Comparison of ENCODE assay signal across 23 mouse cellular contexts in genomic region chr6:100107508-100107907, GRCm38 (mm10).
A peak's percentile ranks its signal among the peaks of the same experiment; 100 is the strongest.
DNase-seq lines count a peak whose midpoint lies in the region; ATAC-seq and TF ChIP-seq lines count a peak whose summit lies in the region.
"Had no signal": no experiment of that assay in that cellular context is flagged by ENCODE, and none has a peak within 500 bp of the region (broad histone marks: within the 10 kb centered on the region; RNA-seq: fewer than 3 reads in every experiment).

No protein-coding gene starts in this region.

- 18% methylated on average over 3 of the region's 3 CpGs for WGBS in heart, embryonic 10.5 days
- 12% methylated on average over 3 of the region's 3 CpGs for WGBS in heart, embryonic 14.5 days
- WGBS in kidney, postnatal 0 days, result 48% methylated on average over 3 of the region's 3 CpGs
- 46% methylated on average over 3 of the region's 3 CpGs for WGBS in kidney, embryonic 15.5 days
- WGBS in stomach, postnatal 0 days, result 72% methylated on average over 3 of the region's 3 CpGs

- TF ChIP-seq CTCF in kidney, postnatal 0 days (IDR thresholded peaks at IDR 0.05; ENCODE audit: low read depth), result no peak
- peak; percentile 27 for TF ChIP-seq CTCF in stomach, postnatal 0 days (IDR thresholded peaks at IDR 0.05; ENCODE audit: low read depth)

- intact Hi-C loops in heart, postnatal 25 days (cut with DNase I), result no loop called here

- H3K4me1 ChIP-seq in heart, embryonic 10.5 days, result peaks cover 39% of the 10 kb centered on the region
- peaks cover 24 to 35% of the 10 kb centered on the region in 2 experiments for H3K4me1 ChIP-seq in heart, embryonic 14.5 days (ENCODE audit: control insufficient read depth in 2 of 2, insufficient read depth in 2 of 2, low read length in 2 of 2)
- H3K4me1 ChIP-seq in kidney, postnatal 0 days (replicated peaks; ENCODE audit: insufficient read depth, low read length), result peaks cover 8% of the 10 kb centered on the region; the same call in 1 of the 2 replicates
- peaks cover 39% of the 10 kb centered on the region for H3K4me1 ChIP-seq in kidney, embryonic 15.5 days
- no peaks in the 10 kb centered on the region for H3K4me1 ChIP-seq in stomach, postnatal 0 days (replicated peaks; ENCODE audit: control insufficient read depth, insufficient read depth)

- no peak overlapping the region for H3K4me3 ChIP-seq in heart, embryonic 10.5 days
- H3K4me3 ChIP-seq in heart, embryonic 14.5 days (ENCODE audit: control insufficient read depth in 1 of 2, insufficient read depth in 1 of 2, low read depth in 1 of 2, low read length in 2 of 2), result no peak overlapping the region
- no peak overlapping the region for H3K4me3 ChIP-seq in kidney, postnatal 0 days (replicated peaks; ENCODE audit: low read depth, low read length)
- H3K4me3 ChIP-seq in kidney, embryonic 15.5 days (replicated peaks), result no peak overlapping the region
- H3K4me3 ChIP-seq in stomach, postnatal 0 days (ENCODE audit: low read depth, low read length), result no peak overlapping the region
- H3K4me3 ChIP-seq: embryonic facial prominence, embryonic 13.5 days; forebrain, embryonic 12.5 days; gastrocnemius, adult 2 months; hindbrain, embryonic 12.5 days had no signal

- 0 out of 2 replicates have a peak overlapping the region, but pooled peaks have one; percentile 7 for H3K4me2 ChIP-seq in heart, embryonic 14.5 days (ENCODE audit: low read length)
- H3K4me2 ChIP-seq in kidney, postnatal 0 days (ENCODE audit: low read length), result no peak overlapping the region
- no peak overlapping the region for H3K4me2 ChIP-seq in kidney, embryonic 15.5 days
- H3K4me2 ChIP-seq in stomach, postnatal 0 days (replicated peaks; ENCODE audit: low read depth), result no peak overlapping the region
- H3K4me2 ChIP-seq: embryonic facial prominence, embryonic 13.5 days; forebrain, embryonic 12.5 days; hindbrain, embryonic 12.5 days had no signal

- TF ChIP-seq EP300 in stomach, postnatal 0 days (optimal IDR thresholded peaks at IDR 0.05), result no peak

- no peak overlapping the region for H3K9ac ChIP-seq in heart, embryonic 14.5 days (ENCODE audit: low read length)
- H3K9ac ChIP-seq in kidney, postnatal 0 days (ENCODE audit: low read depth, low read length), result no peak overlapping the region
- H3K9ac ChIP-seq in kidney, embryonic 15.5 days, result no peak overlapping the region
- H3K9ac ChIP-seq in stomach, postnatal 0 days (ENCODE audit: low read length), result no peak overlapping the region
- H3K9ac ChIP-seq: embryonic facial prominence, embryonic 13.5 days; forebrain, embryonic 12.5 days; hindbrain, embryonic 12.5 days had no signal

- peaks cover 31% of the 10 kb centered on the region for H3K27me3 ChIP-seq in heart, embryonic 10.5 days (ENCODE audit: insufficient read depth, poor library complexity, severe bottlenecking)
- H3K27me3 ChIP-seq in heart, embryonic 14.5 days (ENCODE audit: control insufficient read depth, insufficient read depth, low read length), result peaks cover 4% of the 10 kb centered on the region
- H3K27me3 ChIP-seq in kidney, postnatal 0 days (ENCODE audit: insufficient read depth, low read length), result peaks cover 2% of the 10 kb centered on the region; the same call in 1 of the 2 replicates
- peaks cover 67% of the 10 kb centered on the region for H3K27me3 ChIP-seq in kidney, embryonic 15.5 days
- H3K27me3 ChIP-seq in stomach, postnatal 0 days (ENCODE audit: control insufficient read depth, insufficient read depth, low read length), result no peaks in the 10 kb centered on the region
- H3K27me3 ChIP-seq: CH12.LX had no signal

- ATAC-seq in heart, embryonic 14.5 days (ENCODE audit: insufficient number of reproducible peaks, insufficient read depth, low FRiP score, low read depth), result no peak
- no peak for ATAC-seq in kidney, postnatal 0 days (replicated peaks; ENCODE audit: low FRiP score, low read depth)
- no peak for ATAC-seq in kidney, embryonic 15.5 days (replicated peaks; ENCODE audit: low FRiP score)
- no peak for ATAC-seq in stomach, postnatal 0 days (ENCODE audit: low FRiP score, low TSS enrichment)
- ATAC-seq: activated CD4-positive, CD25-positive, alpha-beta regulatory T cell, adult 4 months; forebrain, embryonic 16.5 days; hindbrain, postnatal 0 days; Patski had no signal

- no peaks in the 10 kb centered on the region for H3K9me3 ChIP-seq in heart, embryonic 10.5 days
- H3K9me3 ChIP-seq in heart, embryonic 14.5 days (ENCODE audit: control insufficient read depth, low read length), result no peaks in the 10 kb centered on the region
- no peaks in the 10 kb centered on the region for H3K9me3 ChIP-seq in kidney, postnatal 0 days (replicated peaks; ENCODE audit: low read length)
- no peaks in the 10 kb centered on the region for H3K9me3 ChIP-seq in kidney, embryonic 15.5 days (replicated peaks)
- H3K9me3 ChIP-seq in stomach, postnatal 0 days (ENCODE audit: control insufficient read depth, low read length), result no peaks in the 10 kb centered on the region
- H3K9me3 ChIP-seq: embryonic facial prominence, embryonic 13.5 days; forebrain, embryonic 12.5 days; hindbrain, embryonic 12.5 days had no signal

- DNase-seq in heart, embryonic 10.5 days (ENCODE audit: low spot score), result no peak
- no peak for DNase-seq in heart, adult 11 months
- no peak for DNase-seq in heart, postnatal 25 days (ENCODE audit: low spot score)
- peak; percentile 32 for DNase-seq in kidney, postnatal 0 days (ENCODE audit: low spot score)
- DNase-seq in stomach, postnatal 0 days (ENCODE audit: low spot score), result no peak
- DNase-seq: adrenal gland, postnatal 14 days; cerebellum, adult 18-20 months; cerebellum, adult 9-11 months; cerebellum, postnatal 36 days; gastrocnemius, adult 2 months; gastrocnemius, postnatal 25 days; kidney, adult 11 months; kidney, adult 9 months had no signal

- H3K36me3 ChIP-seq in heart, embryonic 10.5 days, result no peaks in the 10 kb centered on the region
- no peaks in the 10 kb centered on the region for H3K36me3 ChIP-seq in heart, embryonic 14.5 days (ENCODE audit: control insufficient read depth, insufficient read depth, low read length)
- no peaks in the 10 kb centered on the region for H3K36me3 ChIP-seq in kidney, postnatal 0 days (ENCODE audit: insufficient read depth, low read length)
- H3K36me3 ChIP-seq in kidney, embryonic 15.5 days, result no peaks in the 10 kb centered on the region
- H3K36me3 ChIP-seq in stomach, postnatal 0 days (ENCODE audit: control insufficient read depth, insufficient read depth, low read length), result no peaks in the 10 kb centered on the region
- H3K36me3 ChIP-seq: embryonic facial prominence, embryonic 13.5 days; forebrain, embryonic 12.5 days; hindbrain, embryonic 12.5 days had no signal

- H3K27ac ChIP-seq in heart, embryonic 10.5 days, result 0 out of 2 replicates have a peak overlapping the region, but pooled peaks have one; percentile 36
- H3K27ac ChIP-seq in heart, embryonic 14.5 days (replicated peaks in 1 of 2; ENCODE audit: control insufficient read depth in 1 of 2, insufficient read depth in 1 of 2, low read depth in 2 of 2, low read length in 2 of 2), result peak overlapping the region in 1 of 2 experiments; percentile 21; a peak in 1 of 4 replicates
- H3K27ac ChIP-seq in kidney, postnatal 0 days, result no peak overlapping the region
- no peak overlapping the region for H3K27ac ChIP-seq in kidney, embryonic 15.5 days
- H3K27ac ChIP-seq in stomach, postnatal 0 days (replicated peaks), result no peak overlapping the region
- H3K27ac ChIP-seq: embryonic facial prominence, embryonic 13.5 days; forebrain, embryonic 12.5 days; gastrocnemius, adult 2 months; hindbrain, embryonic 12.5 days; hindbrain, postnatal 0 days had no signal
